Mouse (Mus musculus): ENCODE measurements around the gene Xxylt1. TPM values are rescaled to one million over a fixed set of nuclear protein-coding genes. Genes with fewer than 3 reads are reported as not detected.

Xxylt1 gene
- total and polyA plus RNA-seq, 3 experiments: 21.5 to 45.7 (median 35.1) TPM

GRCm38 (mm10) chr16:31060226-31060625, 21.0 kb downstream of the Xxylt1 start:
- Histone ChIP-seq H3K27me3 (replicated peaks) (no peaks in the 10 kb centered on the region), H3K4me1 (ENCODE audit: control insufficient read depth in 1 of 2, insufficient read depth in 2 of 2) (peaks cover 12 to 58% of the 10 kb centered on the region in 2 experiments), H3K9me3 (replicated peaks; ENCODE audit: low read length) (no peaks in the 10 kb centered on the region), H3K4me2 (ENCODE audit: insufficient read depth, low read depth, poor library complexity, severe bottlenecking) (no peak overlapping the region), H3K36me3 (replicated peaks in 1 of 2; ENCODE audit: control insufficient read depth in 1 of 2, insufficient read depth in 1 of 2, low read length in 1 of 2) (peaks cover 3 to 52% of the 10 kb centered on the region in 2 experiments), H3K79me2 (replicated peaks; ENCODE audit: control insufficient read depth, extremely low read depth, insufficient read depth, poor library complexity, severe bottlenecking) (no peaks in the 10 kb centered on the region), H3K9ac (ENCODE audit: insufficient read depth, low read depth) (no peak overlapping the region), H3K4me3 (replicated peaks in 1 of 3; ENCODE audit: low read depth in 2 of 3, low read length in 2 of 3, poor library complexity in 1 of 3) (no peak overlapping the region), H3K27ac (ENCODE audit: insufficient read depth, low read depth) (no peak overlapping the region)
- in situ Hi-C loops (cut with MboI; ENCODE audit: low pct_ligation_motif_present, low pct_unique_long_range_greater_than_20kb, low sequenced_read_pairs): loop anchor here (10.0 to 25.0 kb wide), 3 partner anchors 385 to 798 kb away; partner anchors contain the start of gene Cpn2
- no peak for DNase-seq (ENCODE audit: extremely low read depth)
- TF ChIP-seq JUND (conservative IDR thresholded peaks at IDR 0.05; ENCODE audit: low read depth, low read length) (no peak), BHLHE40 (IDR thresholded peaks at IDR 0.05; ENCODE audit: low read depth, low read length) (no peak)
- dilution Hi-C loops (cut with MboI; ENCODE audit: extremely low pct_ligation_motif_present, extremely low pct_unique_long_range_greater_than_20kb, low sequenced_read_pairs): no loop called here

GRCm38 (mm10) chr16:31059730-31060129, 21.5 kb downstream of the Xxylt1 start:
- H3K9ac ChIP-seq (ENCODE audit: insufficient read depth, low read depth): no peak overlapping the region
- in situ Hi-C loops (cut with MboI; ENCODE audit: low pct_ligation_motif_present, low pct_unique_long_range_greater_than_20kb, low sequenced_read_pairs) (loop anchor here (10.0 to 25.0 kb wide), 4 partner anchors 175 to 797 kb away; partner anchors contain the start of gene Cpn2), dilution Hi-C loops (cut with MboI; ENCODE audit: extremely low pct_ligation_motif_present, extremely low pct_unique_long_range_greater_than_20kb, low sequenced_read_pairs) (no loop called here)
- peaks cover 3 to 57% of the 10 kb centered on the region in 2 experiments for H3K36me3 ChIP-seq (replicated peaks in 1 of 2; ENCODE audit: control insufficient read depth in 1 of 2, insufficient read depth in 1 of 2, low read length in 1 of 2)
- no peak for TF ChIP-seq CHD2 (IDR thresholded peaks at IDR 0.05; ENCODE audit: low read length)
- no peak for TF ChIP-seq MAFK (IDR thresholded peaks at IDR 0.05; ENCODE audit: insufficient replicate concordance, low read length)
- TF ChIP-seq ZC3H11A (IDR thresholded peaks at IDR 0.05; ENCODE audit: low read depth, low read length): no peak
- TF ChIP-seq MAX (IDR thresholded peaks at IDR 0.05; ENCODE audit: low read length): no peak
- TF ChIP-seq MYC (IDR thresholded peaks at IDR 0.05; ENCODE audit: low read depth, low read length): no peak
- no peak for TF ChIP-seq NELFE (IDR thresholded peaks at IDR 0.05; ENCODE audit: low read depth, low read length)
- TF ChIP-seq ZKSCAN1 (IDR thresholded peaks at IDR 0.05; ENCODE audit: borderline replicate concordance, low read depth, low read length): no peak
- TF ChIP-seq RCOR1 (conservative IDR thresholded peaks at IDR 0.05; ENCODE audit: low read depth, low read length): no peak
- TF ChIP-seq MEF2A (IDR thresholded peaks at IDR 0.05; ENCODE audit: borderline replicate concordance, low read depth, low read length): no peak
- no peak for TF ChIP-seq TCF12 (IDR thresholded peaks at IDR 0.05; ENCODE audit: low read depth, low read length)
- TF ChIP-seq GABPA (IDR thresholded peaks at IDR 0.05; ENCODE audit: insufficient replicate concordance, low read depth, low read length): no peak
- no peak for TF ChIP-seq USF2 (conservative IDR thresholded peaks at IDR 0.05; ENCODE audit: low read depth, low read length)
- TF ChIP-seq NRF1 (IDR thresholded peaks at IDR 0.05; ENCODE audit: low read depth, low read length): no peak
- TF ChIP-seq KAT2A (IDR thresholded peaks at IDR 0.05; ENCODE audit: insufficient replicate concordance, low read length): no peak
- TF ChIP-seq TBP (conservative IDR thresholded peaks at IDR 0.05; ENCODE audit: low read depth, low read length): no peak
- peaks cover 8 to 53% of the 10 kb centered on the region in 2 experiments for H3K4me1 ChIP-seq (ENCODE audit: control insufficient read depth in 1 of 2, insufficient read depth in 2 of 2)
- no peak for DNase-seq (ENCODE audit: extremely low read depth)
- no peak overlapping the region for H3K27ac ChIP-seq (ENCODE audit: insufficient read depth, low read depth)
- no peak overlapping the region for H3K4me2 ChIP-seq (ENCODE audit: insufficient read depth, low read depth, poor library complexity, severe bottlenecking)
- no peak overlapping the region for H3K4me3 ChIP-seq (replicated peaks in 1 of 3; ENCODE audit: low read depth in 2 of 3, low read length in 2 of 3, poor library complexity in 1 of 3)
- no peaks in the 10 kb centered on the region for H3K27me3 ChIP-seq (replicated peaks)
- no peaks in the 10 kb centered on the region for H3K9me3 ChIP-seq (replicated peaks; ENCODE audit: low read length)
- H3K79me2 ChIP-seq (replicated peaks; ENCODE audit: control insufficient read depth, extremely low read depth, insufficient read depth, poor library complexity, severe bottlenecking): no peaks in the 10 kb centered on the region
